Mouse (Mus musculus) testis, adult 2 months (tissue): ENCODE data around the gene Wnt3a. TPM values are rescaled to one million over a fixed set of nuclear protein-coding genes. Genes with fewer than 3 reads are reported as not detected.

Source experiments
- H3K27ac ChIP-seq: fragments of 200-500 bp; 2 replicates; pipeline ENCODE4 v1.5.1; 2012; ENCODE audit warnings: low read depth, low read length; ENCODE audit not compliant: control insufficient read depth, insufficient read depth
- H3K27me3 ChIP-seq: fragments of 200-500 bp; 2 replicates; pipeline ENCODE4 v1.6.1; 2012; ENCODE audit warnings: mild to moderate bottlenecking, low read length, moderate library complexity; ENCODE audit not compliant: control insufficient read depth, insufficient read depth
- H3K36me3 ChIP-seq: fragments of 200-500 bp; 2 replicates; pipeline ENCODE4 v1.6.1; 2012; ENCODE audit warnings: mild to moderate bottlenecking, low read length; ENCODE audit not compliant: control insufficient read depth, insufficient read depth
- H3K4me1 ChIP-seq: fragments of 200-500 bp; 2 replicates; pipeline ENCODE4 v1.6.1; 2012; ENCODE audit warnings: low read length; ENCODE audit not compliant: control insufficient read depth, insufficient read depth
- H3K4me3 ChIP-seq: fragments of 200-500 bp; 2 replicates; pipeline ENCODE4 v1.5.1; 2012; ENCODE audit warnings: low read depth, mild to moderate bottlenecking, low read length, moderate library complexity, mixed read lengths; ENCODE audit not compliant: control insufficient read depth
- CTCF ChIP-seq: fragments of 200-500 bp; IDR thresholded peaks from 2 replicates; pipeline ENCODE4 v1.5.1; 2012; ENCODE audit warnings: low read depth, mild to moderate bottlenecking, inconsistent platforms, low read length, moderate library complexity; ENCODE audit not compliant: control insufficient read depth, insufficient read depth, insufficient replicate concordance
- POLR2A ChIP-seq: fragments of 200-500 bp; IDR thresholded peaks from 2 replicates; pipeline ENCODE4 v1.6.1; 2012; ENCODE audit warnings: low read depth, mild to moderate bottlenecking, inconsistent platforms, low read length, moderate library complexity; ENCODE audit not compliant: control insufficient read depth
- polyA plus RNA-seq: library from polyadenylated mRNA; depleted of rRNA; stranded (reverse); fragments of >200 nt; gene quantifications from 2 replicates; pipeline ENCODE4 v1.2.3, GENCODE M21; 2012

Gene Wnt3a
- polyA plus RNA-seq, 1 experiment: 3.1 TPM

DNA sequence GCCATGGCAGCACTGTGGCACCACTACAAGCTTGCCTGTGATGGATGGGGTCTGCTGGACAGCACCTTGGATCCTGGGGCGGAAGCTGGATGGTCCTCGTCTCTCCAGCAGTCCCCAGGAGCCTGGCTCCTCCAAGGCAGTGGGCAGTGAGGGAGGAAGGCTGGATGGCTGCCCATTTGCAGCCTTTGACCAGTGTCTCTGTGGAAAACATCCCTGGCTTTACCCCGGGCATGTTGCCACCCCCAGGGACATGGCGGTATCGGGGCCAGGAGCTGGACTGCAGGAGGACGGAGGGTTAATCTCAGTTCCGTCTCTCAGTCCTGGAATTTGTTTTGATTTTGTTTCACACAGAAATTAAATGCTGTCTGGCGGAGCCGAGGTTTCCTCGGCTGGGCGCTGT lies 23.4 kb upstream of the Wnt3a start:
- TF ChIP-seq POLR2A: no peak
- no peak for TF ChIP-seq CTCF
- Histone ChIP-seq H3K27ac (no peak overlapping the region), H3K4me3 (no peak overlapping the region), H3K27me3 (no peaks in the 10 kb centered on the region), H3K4me1 (no peaks in the 10 kb centered on the region), H3K36me3 (no peaks in the 10 kb centered on the region)

DNA sequence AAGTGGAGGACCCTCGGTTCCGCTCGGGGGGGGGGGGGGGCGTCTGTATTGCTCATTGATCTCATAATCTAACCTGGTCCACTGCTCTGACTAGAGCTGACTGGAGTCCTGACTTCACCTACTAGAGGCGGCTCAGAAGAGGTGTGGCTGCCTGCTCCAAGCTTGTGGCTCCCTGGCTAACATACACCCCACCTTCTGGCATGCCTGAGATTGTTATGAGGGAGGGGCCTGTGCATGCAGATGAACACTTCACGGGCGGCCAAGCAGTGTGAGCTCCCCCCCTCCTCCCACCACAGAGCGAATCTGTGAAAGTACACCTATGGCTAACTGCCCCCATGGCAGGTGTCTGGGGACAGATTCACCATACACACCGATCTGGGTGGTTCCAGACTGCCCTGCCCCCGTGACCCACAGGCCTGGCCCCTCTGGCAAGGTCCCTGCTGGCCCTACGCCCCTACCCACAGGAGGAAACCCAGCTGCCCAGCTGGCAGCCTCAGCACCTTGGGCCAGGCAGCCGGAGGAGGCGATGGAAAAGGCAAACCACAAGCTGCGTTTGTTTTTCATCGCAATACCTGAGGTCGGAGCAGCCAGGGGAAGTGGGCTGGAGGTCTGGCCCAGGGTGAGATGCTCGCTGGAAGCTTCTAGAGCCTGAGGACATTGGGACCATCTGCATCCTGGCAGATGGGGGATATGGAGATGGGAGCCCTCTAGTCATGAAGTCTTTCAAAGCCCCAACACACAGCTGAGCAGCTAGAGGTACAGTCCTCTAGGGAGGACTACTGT lies 22.7 kb upstream of the Wnt3a start:
- Histone ChIP-seq H3K27me3 (no peaks in the 10 kb centered on the region), H3K4me1 (no peaks in the 10 kb centered on the region; the same call in 1 of the 2 replicates), H3K27ac (no peak overlapping the region), H3K4me3 (no peak overlapping the region), H3K36me3 (no peaks in the 10 kb centered on the region)
- TF ChIP-seq POLR2A (no peak), CTCF (no peak)

DNA sequence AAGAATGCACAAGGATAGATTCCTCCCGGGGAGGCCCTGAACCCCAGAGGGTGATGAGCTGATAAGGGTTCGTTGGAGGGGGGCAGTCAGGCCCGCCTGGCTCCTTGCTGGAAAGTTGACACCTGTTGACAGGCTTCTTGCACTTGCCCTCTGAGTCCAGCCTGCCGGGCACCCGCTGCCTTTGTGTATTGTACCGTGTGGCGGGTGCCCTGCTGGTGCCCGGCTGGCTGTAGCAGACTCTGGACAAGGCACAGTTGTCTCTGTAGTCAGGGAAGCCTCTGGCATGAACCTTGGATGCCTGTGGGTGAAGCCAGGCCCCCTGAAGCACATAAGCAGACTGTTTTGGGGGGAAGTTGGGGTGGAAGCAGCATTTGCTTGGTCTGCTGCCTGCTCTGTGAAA lies 21.9 kb upstream of the Wnt3a start:
- no peaks in the 10 kb centered on the region for H3K27me3 ChIP-seq
- H3K4me1 ChIP-seq: peaks cover 4% of the 10 kb centered on the region
- TF ChIP-seq POLR2A: no peak
- TF ChIP-seq CTCF: no peak
- H3K4me3 ChIP-seq: no peak overlapping the region
- H3K27ac ChIP-seq: no peak overlapping the region
- no peaks in the 10 kb centered on the region for H3K36me3 ChIP-seq

DNA sequence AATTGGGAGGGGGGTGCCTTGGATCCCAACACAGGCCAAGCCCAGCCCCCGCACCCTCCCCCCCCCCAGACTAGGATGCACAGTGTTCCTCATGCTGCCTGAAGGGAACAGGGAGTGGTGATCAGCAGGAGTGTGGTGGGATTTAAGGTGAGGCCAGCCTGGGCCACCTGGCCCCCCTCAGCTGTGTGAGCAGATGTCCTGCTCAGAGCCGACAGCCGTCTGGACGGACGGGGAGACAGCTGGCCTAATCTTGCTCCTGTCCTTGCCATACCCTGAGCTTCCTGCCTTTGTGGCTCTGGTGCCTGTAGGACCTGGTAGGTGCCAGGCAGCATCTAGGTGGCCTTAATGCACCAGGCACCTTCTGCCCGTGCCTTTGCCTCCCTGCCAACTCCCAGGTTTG lies 21.5 kb upstream of the Wnt3a start:
- peaks cover 8% of the 10 kb centered on the region for H3K4me1 ChIP-seq

DNA sequence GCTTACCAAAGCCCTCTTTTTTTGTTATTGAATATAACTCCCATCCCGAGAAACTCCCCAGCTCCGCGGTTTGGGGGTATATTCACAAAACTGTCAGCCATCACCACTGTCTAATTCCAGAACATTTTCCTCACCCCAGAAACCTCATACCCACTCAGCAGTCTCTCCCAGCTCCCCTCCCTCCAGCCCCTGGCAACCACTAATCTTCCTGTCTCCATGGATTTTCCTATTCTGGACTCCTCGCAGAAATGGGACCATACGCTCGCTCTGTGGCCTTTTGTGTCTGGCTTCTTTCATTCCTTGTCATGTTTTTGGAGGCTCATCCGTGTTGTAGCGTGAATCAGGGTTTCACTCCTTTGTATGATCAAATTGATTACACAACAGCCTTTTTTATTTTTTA lies 19.4 kb upstream of the Wnt3a start:
- no peak overlapping the region for H3K27ac ChIP-seq
- no peak for TF ChIP-seq CTCF
- TF ChIP-seq POLR2A: no peak
- no peaks in the 10 kb centered on the region for H3K36me3 ChIP-seq
- H3K27me3 ChIP-seq: no peaks in the 10 kb centered on the region
- peaks cover 19% of the 10 kb centered on the region for H3K4me1 ChIP-seq
- no peak overlapping the region for H3K4me3 ChIP-seq

More for the DNA sequence above, 21.5 kb upstream of the Wnt3a start:
- Histone ChIP-seq H3K27me3 (no peaks in the 10 kb centered on the region), H3K4me3 (no peak overlapping the region), H3K36me3 (no peaks in the 10 kb centered on the region), H3K27ac (no peak overlapping the region)
- TF ChIP-seq POLR2A (no peak), CTCF (no peak)

DNA sequence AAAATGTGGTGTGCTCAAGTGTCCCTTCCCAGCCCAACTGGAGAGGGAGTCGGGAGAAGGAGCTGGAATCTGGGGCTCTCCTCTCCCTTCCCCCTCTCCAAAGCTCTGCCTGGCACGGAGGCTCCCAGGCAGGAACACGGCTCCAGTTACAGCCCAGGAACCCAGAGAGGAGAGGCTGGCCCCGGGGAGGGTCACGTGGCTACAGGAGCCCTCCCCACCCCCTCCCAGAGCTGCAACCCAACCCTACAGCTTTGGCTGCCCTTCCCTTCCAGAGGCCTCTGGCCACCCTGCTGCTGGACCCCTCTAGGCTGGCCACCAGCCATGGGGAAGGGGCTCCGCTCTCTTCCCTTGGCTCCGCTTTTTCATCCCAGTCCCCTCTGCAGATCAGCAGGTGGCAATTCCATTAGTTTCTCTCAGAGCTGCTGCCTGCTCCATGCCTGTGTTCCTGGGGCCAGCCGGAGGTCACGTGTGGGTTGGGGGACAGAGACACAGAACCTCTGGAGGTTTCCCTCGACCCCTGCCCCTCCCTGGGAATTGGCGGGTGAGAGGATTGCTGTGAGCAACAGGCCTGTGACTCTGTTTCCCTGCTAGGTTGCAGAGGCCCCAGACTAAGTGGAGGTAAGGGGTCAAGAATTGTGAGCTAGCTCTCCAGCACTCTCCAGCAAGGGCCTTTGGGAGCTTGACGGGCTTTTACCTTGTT lies 18.7 kb upstream of the Wnt3a start:
- Histone ChIP-seq H3K27me3 (no peaks in the 10 kb centered on the region), H3K4me3 (no peak overlapping the region), H3K27ac (no peak overlapping the region), H3K36me3 (no peaks in the 10 kb centered on the region), H3K4me1 (peaks cover 19% of the 10 kb centered on the region)
- no peak for TF ChIP-seq CTCF

DNA sequence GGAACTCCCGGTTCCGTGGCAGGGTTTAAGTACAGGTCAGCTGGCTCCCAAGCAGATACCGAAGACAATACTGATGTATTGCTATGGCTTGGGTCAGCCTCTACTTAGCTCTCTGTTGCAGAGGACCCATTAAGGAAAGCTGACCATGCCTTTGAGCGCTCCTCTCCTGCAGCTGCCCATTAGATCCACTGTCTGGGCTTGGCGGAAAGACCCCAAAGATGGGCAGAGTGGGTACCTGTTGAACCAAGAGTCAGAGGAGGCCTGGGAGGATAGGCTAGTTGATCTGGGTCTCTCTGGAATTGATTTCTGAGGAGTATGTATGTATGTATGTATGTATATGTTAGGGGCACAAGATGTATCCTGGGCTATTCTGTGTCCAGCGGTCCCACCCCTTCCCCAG lies 18.1 kb upstream of the Wnt3a start:
- Histone ChIP-seq H3K27ac (no peak overlapping the region), H3K4me1 (peaks cover 19% of the 10 kb centered on the region), H3K36me3 (no peaks in the 10 kb centered on the region), H3K4me3 (no peak overlapping the region), H3K27me3 (no peaks in the 10 kb centered on the region)
- TF ChIP-seq POLR2A: no peak
- no peak for TF ChIP-seq CTCF
